Mouse (Mus musculus) CD4-positive, CD25-positive, alpha-beta regulatory T cell, adult 4 months (primary cell): ENCODE measurements around the gene Ogn. TPM values are rescaled to one million over a fixed set of nuclear protein-coding genes. Genes with fewer than 3 reads are reported as not detected.
"Not testable (repeated sequence)": the region's sequence is repeated elsewhere in the genome, so short reads cannot be mapped to it uniquely, and the experiment has no call there.

ENCODE experiments used
- ATAC-seq: one replicate; pipeline ENCODE4 v1.8.0; 2017
- polyA plus RNA-seq, 2 experiments: library from polyadenylated mRNA; unstranded; fragments of 100-300 nt; shearing (Covaris generic); gene quantifications; one replicate each; pipeline ENCODE4 v1.2.1; 2017

Gene Ogn
- under 1 TPM; 0.16 to 0.30 TPM for polyA plus RNA-seq

- ATAC-seq = no peak
These were observed at the start of gene Ogn for GRCm38 (mm10) chr13:49607714-49608113. Gene Ogn (plus strand): TSS chr13:49608046.

GRCm38 (mm10) chr13:49559185-49559584 is 48.7 kb upstream of the Ogn start:
- peak; percentile 47 for ATAC-seq

- no peak for ATAC-seq
These were observed 47.0 kb upstream of the Ogn start for GRCm38 (mm10) chr13:49560886-49561285.

- no peak for ATAC-seq
These were observed 43.5 kb upstream of the Ogn start for GRCm38 (mm10) chr13:49564347-49564746.

GRCm38 (mm10) chr13:49570371-49570770 is 37.5 kb upstream of the Ogn start:
- ATAC-seq = no peak

- ATAC-seq = no peak
These were observed 36.4 kb upstream of the Ogn start for GRCm38 (mm10) chr13:49571418-49571817.

- no peak for ATAC-seq
These were observed 26.0 kb upstream of the Ogn start, which contains the start of gene Omd for GRCm38 (mm10) chr13:49581541-49582530. Gene Omd (plus strand): TSS chr13:49582462.

GRCm38 (mm10) chr13:49583859-49584258 is 24.0 kb upstream of the Ogn start:
- ATAC-seq = no peak

GRCm38 (mm10) chr13:49584307-49585005 is 23.4 kb upstream of the Ogn start:
- ATAC-seq = no peak

GRCm38 (mm10) chr13:49586062-49586461 is 21.8 kb upstream of the Ogn start:
- no peak for ATAC-seq

GRCm38 (mm10) chr13:49602541-49602940 is 5.3 kb upstream of the Ogn start:
- ATAC-seq = not testable (repeated sequence)

- ATAC-seq = no peak
These were observed 4.2 kb upstream of the Ogn start for GRCm38 (mm10) chr13:49603603-49604002.

GRCm38 (mm10) chr13:49608589-49609322 is 910 bp downstream of the Ogn start:
- ATAC-seq = no peak

GRCm38 (mm10) chr13:49617021-49617420 is 9.2 kb downstream of the Ogn start:
- ATAC-seq = no peak

- no peak for ATAC-seq
These were observed 10.5 kb downstream of the Ogn start for GRCm38 (mm10) chr13:49618365-49618764.

GRCm38 (mm10) chr13:49623216-49623615 is 15.4 kb downstream of the Ogn start:
- no peak for ATAC-seq

GRCm38 (mm10) chr13:49628167-49628566 is 20.3 kb downstream of the Ogn start:
- ATAC-seq = no peak

- no peak for ATAC-seq
These were observed 21.2 kb downstream of the Ogn start for GRCm38 (mm10) chr13:49629076-49629475.

- no peak for ATAC-seq
These were observed 32.1 kb downstream of the Ogn start for GRCm38 (mm10) chr13:49639965-49640364.

GRCm38 (mm10) chr13:49642650-49643049 is 34.8 kb downstream of the Ogn start:
- no peak for ATAC-seq

GRCm38 (mm10) chr13:49643669-49644362 is 36.0 kb downstream of the Ogn start:
- ATAC-seq = no peak
